Mouse (Mus musculus): ENCODE data around the gene Ncbp3.

GRCm38 (mm10) chr11:73049335-73049734, 1.8 kb downstream of the Ncbp3 start:
- TF ChIP-seq GATA1 (IDR thresholded peaks at IDR 0.05; ENCODE audit: borderline replicate concordance, low read length) (no peak), FLI1 (IDR thresholded peaks at IDR 0.05; ENCODE audit: low read length) (no peak)
